Mouse (Mus musculus) liver, adult 2 months (tissue): Measurements from ENCODE around the gene Aff4. TPM values are rescaled to one million over a fixed set of nuclear protein-coding genes. Genes with fewer than 3 reads are reported as not detected.
"Not testable (repeated sequence)": the region's sequence is repeated elsewhere in the genome, so short reads cannot be mapped to it uniquely, and the experiment has no call there.

Source experiments
- DNase-seq: peaks from one replicate; pipeline ENCODE4 v3.0.0-alpha.2; 2011; ENCODE audit warnings: low read depth, low spot score; ENCODE audit errors: extremely low read depth
- H3K27ac ChIP-seq: fragments of 200-500 bp; replicated peaks from 2 replicates; pipeline ENCODE4 v1.5.1; 2012; ENCODE audit warnings: low read depth, mild to moderate bottlenecking, control low read depth, inconsistent platforms, low read length; ENCODE audit not compliant: insufficient read depth
- H3K27me3 ChIP-seq: fragments of 200-500 bp; 2 replicates; pipeline ENCODE4 v1.6.1; 2012; ENCODE audit warnings: mild to moderate bottlenecking, moderate library complexity, low read length, inconsistent platforms; ENCODE audit not compliant: control insufficient read depth, insufficient read depth
- H3K36me3 ChIP-seq: fragments of 200-500 bp; 2 replicates; pipeline ENCODE4 v1.6.1; 2012; ENCODE audit warnings: low read length, inconsistent platforms; ENCODE audit not compliant: control insufficient read depth, insufficient read depth
- H3K4me1 ChIP-seq: fragments of 200-500 bp; 2 replicates; pipeline ENCODE4 v1.6.1; 2011; ENCODE audit warnings: low read length; ENCODE audit not compliant: control insufficient read depth, insufficient read depth
- H3K4me3 ChIP-seq: fragments of 200-500 bp; 2 replicates; pipeline ENCODE4 v1.5.1; 2011; ENCODE audit warnings: low read depth, mild to moderate bottlenecking, control low read depth, low read length, moderate library complexity; ENCODE audit not compliant: insufficient read depth
- H3K79me2 ChIP-seq: fragments of 200-500 bp; 2 replicates; pipeline ENCODE4 v1.6.1; 2012; ENCODE audit warnings: inconsistent platforms, mild to moderate bottlenecking, low read length, moderate library complexity; ENCODE audit not compliant: control insufficient read depth, insufficient read depth
- H3K9ac ChIP-seq: fragments of 200-500 bp; 2 replicates; pipeline ENCODE4 v1.6.1; 2012; ENCODE audit warnings: low read depth, mild to moderate bottlenecking, control low read depth, inconsistent platforms, low read length
- CTCF ChIP-seq: fragments of 200-500 bp; IDR thresholded peaks from 2 replicates; pipeline ENCODE4 v1.5.1; 2011; ENCODE audit warnings: low read depth, low read length, control low read depth
- POLR2A ChIP-seq: fragments of 200-500 bp; IDR thresholded peaks from 2 replicates; pipeline ENCODE4 v1.6.1; 2011; ENCODE audit warnings: low read length, control low read depth; ENCODE audit not compliant: insufficient read depth; ENCODE audit errors: extremely low read depth
- WGBS: fragments of 180-500 bp; shearing (Covaris S2); methylation state at CpG from one replicate; pipeline ENCODE4 v1.1.7; 2018; 5-methylcytosine and 5-hydroxymethylcytosine counted together
- polyA plus RNA-seq: library from polyadenylated mRNA; depleted of rRNA; stranded (reverse); fragments of >200 nt; gene quantifications from 2 replicates; pipeline ENCODE4 v1.2.3, GENCODE M21; 2012
- total RNA-seq: library from RNA; depleted of rRNA; stranded (reverse); fragments of >200 nt; gene quantifications from 2 replicates; pipeline ENCODE4 v1.2.3, GENCODE M21; 2014

The Aff4 gene
- total and polyA plus RNA-seq, 2 experiments: 7.3 to 32.1 TPM

GRCm38 (mm10) chr11:53332076-53332680 is 18.5 kb upstream of the Aff4 start:
- WGBS: 90% methylated on average over 14 of the region's 14 CpGs
- Histone ChIP-seq H3K4me3 (no peak overlapping the region), H3K9ac (no peak overlapping the region), H3K36me3 (peaks cover 22% of the 10 kb centered on the region; the same call in 1 of the 2 replicates), H3K4me1 (no peaks in the 10 kb centered on the region), H3K27me3 (no peaks in the 10 kb centered on the region), H3K79me2 (no peaks in the 10 kb centered on the region), H3K27ac (no peak overlapping the region)
- DNase-seq: no peak
- TF ChIP-seq POLR2A (no peak), CTCF (no peak)

- Histone ChIP-seq H3K79me2 (no peaks in the 10 kb centered on the region), H3K27ac (no peak overlapping the region), H3K36me3 (peaks cover 13% of the 10 kb centered on the region; the same call in 1 of the 2 replicates), H3K4me3 (no peak overlapping the region), H3K27me3 (no peaks in the 10 kb centered on the region), H3K9ac (no peak overlapping the region), H3K4me1 (no peaks in the 10 kb centered on the region)
- no peak for TF ChIP-seq CTCF
- no peak for TF ChIP-seq POLR2A
- 89% methylated on average over 3 of the region's 3 CpGs for WGBS
- DNase-seq: no peak
Measured at GRCm38 (mm10) chr11:53335505-53336181, 15.0 kb upstream of the Aff4 start.

DNA sequence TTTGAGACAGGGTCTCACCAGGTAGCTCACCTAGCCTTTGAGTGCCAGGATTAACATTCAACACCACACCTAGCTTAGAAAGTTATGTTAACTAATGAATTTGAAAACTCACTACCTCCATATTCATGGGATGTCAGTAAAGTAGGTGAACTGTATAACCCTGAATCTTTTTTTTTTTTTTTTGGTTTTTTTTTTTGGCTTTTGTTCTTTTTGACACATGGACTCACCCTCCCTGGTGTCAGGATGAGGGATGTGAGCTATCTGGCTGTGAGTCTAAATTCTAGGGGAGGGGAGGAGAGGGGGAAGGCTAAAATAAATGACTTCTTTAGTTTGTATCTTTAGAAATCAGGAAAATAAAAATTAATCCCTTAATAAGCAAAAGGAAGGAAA is 14.5 kb upstream of the Aff4 start:
- no peak for DNase-seq
- no peak for TF ChIP-seq CTCF
- TF ChIP-seq POLR2A: no peak
- H3K79me2 ChIP-seq: no peaks in the 10 kb centered on the region
- H3K27ac ChIP-seq: no peak overlapping the region
- no peaks in the 10 kb centered on the region for H3K27me3 ChIP-seq
- no peaks in the 10 kb centered on the region for H3K4me1 ChIP-seq
- H3K9ac ChIP-seq: no peak overlapping the region
- peaks cover 11% of the 10 kb centered on the region; the same call in 1 of the 2 replicates for H3K36me3 ChIP-seq
- H3K4me3 ChIP-seq: no peak overlapping the region

DNA sequence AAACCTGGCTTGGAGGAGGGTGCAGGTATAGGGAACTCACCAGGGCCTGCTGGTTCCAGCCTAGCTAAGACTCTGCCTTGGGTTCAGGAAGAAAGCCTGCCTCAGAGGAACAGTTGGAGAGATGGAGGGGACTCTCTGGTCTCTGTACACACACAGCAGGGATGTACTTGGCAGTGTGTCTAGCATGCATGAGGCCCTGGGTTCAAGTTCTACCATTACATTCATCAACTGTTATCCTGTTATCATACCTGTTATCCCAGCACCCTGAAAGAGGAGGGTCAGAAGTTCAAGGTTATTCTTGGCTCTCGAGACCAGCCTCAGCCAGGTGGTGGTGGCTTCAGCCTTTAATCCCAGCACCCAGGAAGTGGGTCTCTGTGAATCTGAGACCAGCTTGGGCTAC is 13.7 kb upstream of the Aff4 start:
- TF ChIP-seq CTCF (no peak), POLR2A (no peak)
- H3K79me2 ChIP-seq: no peaks in the 10 kb centered on the region
- H3K36me3 ChIP-seq: peaks cover 6% of the 10 kb centered on the region; the same call in 1 of the 2 replicates
- 84% methylated on average over 1 of the region's 1 CpGs for WGBS
- no peak overlapping the region for H3K4me3 ChIP-seq
- no peaks in the 10 kb centered on the region for H3K4me1 ChIP-seq
- H3K9ac ChIP-seq: no peak overlapping the region
- H3K27ac ChIP-seq: no peak overlapping the region
- no peaks in the 10 kb centered on the region for H3K27me3 ChIP-seq
- DNase-seq: no peak

DNA sequence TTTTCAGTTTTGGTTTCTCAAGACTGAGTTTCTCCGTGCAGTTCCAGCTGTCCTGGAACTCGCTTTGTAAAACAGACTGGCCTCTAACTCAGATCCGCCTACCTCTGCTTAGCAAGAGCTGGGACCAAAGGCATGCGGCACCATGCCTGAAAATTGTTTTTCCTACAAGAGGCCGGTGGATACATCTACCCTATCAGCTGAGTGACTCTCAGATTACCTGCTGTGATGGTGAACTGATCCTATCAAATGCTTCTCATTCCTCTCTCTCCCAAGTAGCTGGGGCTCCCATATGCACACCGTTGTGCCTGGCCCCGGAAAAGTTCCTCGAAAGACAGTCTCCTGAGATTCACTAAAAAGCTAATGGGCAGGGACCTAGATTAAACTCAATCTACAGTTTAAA is 12.9 kb upstream of the Aff4 start:
- 87% methylated on average over 8 of the region's 8 CpGs for WGBS
- no peaks in the 10 kb centered on the region for H3K79me2 ChIP-seq
- no peaks in the 10 kb centered on the region for H3K27me3 ChIP-seq
- no peak for DNase-seq
- H3K27ac ChIP-seq: no peak overlapping the region
- H3K4me3 ChIP-seq: no peak overlapping the region
- H3K9ac ChIP-seq: no peak overlapping the region
- H3K4me1 ChIP-seq: no peaks in the 10 kb centered on the region
- H3K36me3 ChIP-seq: peaks cover under 1% of the 10 kb centered on the region; the same call in 1 of the 2 replicates
- no peak for TF ChIP-seq POLR2A
- no peak for TF ChIP-seq CTCF

GRCm38 (mm10) chr11:53341019-53341418 is 9.6 kb upstream of the Aff4 start:
- not testable (repeated sequence) for H3K27me3 ChIP-seq, H3K4me3 ChIP-seq, H3K79me2 ChIP-seq, H3K36me3 ChIP-seq, H3K9ac ChIP-seq, H3K27ac ChIP-seq, H3K4me1 ChIP-seq
- 32% methylated on average over 9 of the region's 10 CpGs for WGBS
- DNase-seq: peak; percentile 73
